Mouse (Mus musculus): ENCODE data around the gene Camsap2.

Gene Camsap2

DNA sequence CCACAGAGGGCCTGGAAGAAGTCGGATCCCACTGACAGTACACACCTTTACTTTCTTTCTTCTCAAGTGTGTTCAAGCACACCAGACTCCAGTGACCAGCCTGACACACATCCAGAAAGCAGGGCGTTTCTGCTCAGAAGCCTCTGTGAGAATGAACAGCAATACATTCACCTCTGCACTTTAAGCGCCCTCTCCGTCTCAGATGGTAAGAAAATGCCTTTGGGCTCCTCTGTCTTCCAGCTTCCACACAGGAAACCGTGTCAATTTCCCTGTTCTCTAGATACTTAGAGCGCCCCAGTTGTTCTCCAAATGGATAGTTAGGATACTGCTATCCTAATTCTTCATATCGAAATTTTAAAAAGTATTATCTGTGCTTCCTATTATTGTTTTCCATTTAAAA is 2.2 kb downstream of the Camsap2 start:
- no peak for DNase-seq

- DNase-seq: no peak
These were observed 5.4 kb downstream of the Camsap2 start for GRCm38 (mm10) chr1:136340541-136340940.

DNA sequence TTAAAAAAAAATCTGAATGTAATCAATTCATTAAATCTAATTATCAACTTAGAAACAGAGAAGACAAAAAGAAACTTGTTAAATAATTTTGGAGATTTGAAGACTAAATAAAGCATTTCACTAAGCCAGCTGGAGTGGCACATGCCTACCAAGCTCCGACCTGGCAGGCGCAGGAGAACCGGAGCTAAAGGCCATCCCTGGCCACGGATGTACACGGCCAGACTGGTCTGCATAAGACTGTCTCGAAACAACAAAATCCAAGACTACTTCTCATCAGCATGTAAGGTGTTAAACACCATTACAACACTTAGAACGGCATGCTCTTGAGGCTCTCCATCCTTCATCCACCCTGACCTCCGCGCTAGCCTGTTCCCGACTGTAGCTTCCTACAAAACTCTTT is 11.2 kb downstream of the Camsap2 start:
- no peak for DNase-seq

DNA sequence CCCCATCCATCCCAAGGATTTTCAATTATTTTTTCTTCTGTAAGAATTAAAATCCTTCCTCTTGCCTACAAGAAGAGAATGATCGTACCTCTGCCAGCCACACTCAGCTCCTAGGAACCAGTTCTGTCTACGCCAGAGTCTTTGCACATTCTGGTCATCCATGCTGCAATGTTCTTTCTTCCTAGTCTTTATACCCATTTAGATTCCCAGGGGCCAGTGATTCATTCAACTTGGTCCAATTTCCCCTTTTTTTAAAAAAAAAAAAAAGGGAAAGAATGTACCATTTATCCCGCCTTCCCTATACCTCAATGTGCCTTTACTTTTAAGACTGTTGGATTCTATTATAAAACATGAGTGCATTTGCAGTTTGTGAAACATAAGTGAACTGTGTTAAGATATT is 12.4 kb downstream of the Camsap2 start:
- no peak for DNase-seq

DNA sequence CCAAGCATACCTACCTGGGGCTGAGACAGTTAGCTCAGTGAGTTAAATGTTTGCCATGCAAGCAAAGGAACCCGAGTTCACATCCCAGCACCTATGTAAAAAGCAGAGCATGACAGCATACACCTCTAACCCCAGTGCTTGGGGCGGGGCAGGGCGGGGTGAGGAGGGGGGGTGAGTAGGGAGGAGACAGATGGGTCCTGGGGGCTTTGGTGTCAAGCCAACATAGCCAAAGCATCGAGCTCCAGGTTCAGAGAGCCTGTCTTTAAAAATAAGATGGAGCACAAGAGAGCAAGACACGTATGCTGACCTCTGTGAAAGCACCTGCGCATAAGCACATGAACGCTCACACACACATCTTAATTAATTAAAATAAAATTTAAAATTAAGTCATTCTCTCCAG is 12.8 kb downstream of the Camsap2 start:
- DNase-seq: no peak

DNA sequence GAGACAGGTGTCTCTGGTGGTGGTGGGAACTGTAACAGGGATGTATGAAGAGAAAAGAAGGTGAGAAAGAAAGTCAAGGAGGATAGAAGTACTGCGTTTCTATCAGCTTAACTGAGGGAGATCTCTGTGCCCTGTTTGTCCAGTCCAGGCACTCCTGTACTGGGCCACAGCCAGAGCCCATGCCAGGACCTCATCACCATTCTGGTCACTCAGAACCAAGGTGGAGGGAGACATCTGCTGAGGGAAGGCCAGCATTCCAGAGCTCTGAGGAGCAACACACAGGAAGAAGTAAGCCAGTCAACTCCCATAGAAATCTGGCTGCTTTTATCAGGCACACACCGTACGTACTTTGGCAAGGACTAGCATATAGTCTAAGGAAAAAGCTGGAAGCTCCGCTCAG is 14.1 kb downstream of the Camsap2 start:
- no peak for DNase-seq

- DNase-seq: no peak
These were observed 16.5 kb downstream of the Camsap2 start for GRCm38 (mm10) chr1:136329426-136329825.

DNA sequence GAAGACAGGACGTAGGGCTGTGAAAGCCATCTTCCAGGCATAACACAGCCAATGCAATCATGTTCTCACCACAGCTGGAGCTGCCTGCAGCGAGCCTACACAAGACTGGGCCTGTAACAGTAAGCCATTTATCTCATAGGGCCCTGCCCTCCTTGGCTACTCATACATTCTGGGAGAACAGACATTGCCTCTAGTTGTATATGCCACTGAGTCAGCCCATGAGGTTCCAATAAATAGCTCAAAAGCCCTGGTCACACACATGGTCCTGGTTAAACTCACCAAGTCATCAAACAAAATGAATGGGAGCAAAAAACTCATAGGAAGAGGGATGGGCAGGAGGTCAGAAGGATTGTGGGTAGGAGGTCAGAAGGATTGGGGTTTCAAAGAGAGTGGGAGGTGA is 17.3 kb downstream of the Camsap2 start:
- DNase-seq: no peak

DNA sequence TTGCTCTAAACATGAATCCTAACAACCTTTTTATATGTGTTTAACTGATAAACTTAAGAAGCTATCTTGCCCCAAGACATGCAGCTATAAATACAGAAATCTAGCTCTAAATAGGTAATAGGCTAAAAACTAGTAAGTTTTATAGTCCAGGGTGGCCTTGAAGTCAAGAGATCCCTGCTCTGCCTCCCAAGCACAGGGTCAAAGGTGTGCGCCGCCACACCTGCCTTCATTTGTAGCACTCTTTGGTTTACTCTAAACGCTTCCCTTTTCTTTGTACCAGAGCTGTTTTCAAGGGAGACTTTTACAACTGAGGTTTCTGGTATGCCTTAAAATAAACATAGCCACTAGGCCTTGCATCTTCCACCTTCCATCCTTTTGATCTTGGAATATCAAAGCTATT is 18.3 kb downstream of the Camsap2 start:
- no peak for DNase-seq

- DNase-seq: no peak
These were observed 20.0 kb downstream of the Camsap2 start for GRCm38 (mm10) chr1:136325933-136326332.

DNA sequence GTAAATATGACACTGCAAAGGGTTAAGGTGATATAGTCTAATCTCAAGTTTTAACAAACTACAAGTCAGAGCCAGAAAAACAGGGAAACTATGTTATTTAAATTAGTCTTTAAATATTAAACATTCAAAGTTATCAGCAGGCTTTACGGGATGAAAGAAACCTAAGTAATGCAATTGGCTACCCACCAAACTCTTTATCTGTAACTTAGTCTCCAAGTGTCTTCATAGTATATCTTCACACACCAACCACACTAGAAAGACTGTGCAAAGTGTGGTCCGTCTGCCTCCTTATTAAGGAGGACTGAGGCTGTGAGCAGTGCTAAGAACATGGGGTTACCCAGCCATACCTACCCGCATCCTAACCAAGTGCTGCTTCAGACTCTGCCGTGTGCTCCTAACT is 23.6 kb downstream of the Camsap2 start:
- no peak for DNase-seq

DNA sequence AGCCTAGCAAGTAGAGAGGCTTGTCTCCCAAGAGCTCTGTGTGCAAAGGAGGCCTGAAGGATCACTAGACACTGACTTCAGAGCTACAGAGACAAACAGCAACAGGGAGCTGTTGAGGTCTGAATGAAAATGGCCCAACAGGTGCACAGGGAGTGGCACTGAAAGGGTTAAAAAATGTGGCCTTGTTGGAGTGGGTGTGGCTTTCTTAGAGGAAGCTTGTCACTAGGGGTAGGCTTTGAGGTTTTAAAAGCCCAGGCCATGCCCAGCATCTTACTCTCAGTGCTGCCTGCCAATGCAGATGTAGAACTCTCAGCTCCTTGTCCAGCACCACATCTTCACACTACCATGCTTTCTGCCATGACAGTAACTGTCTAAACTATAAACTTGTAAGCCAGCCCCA is 29.6 kb downstream of the Camsap2 start:
- DNase-seq: peak in 1 of 2 experiments; percentile 5

GRCm38 (mm10) chr1:136309193-136309592 is 36.7 kb downstream of the Camsap2 start:
- DNase-seq: no peak

DNA sequence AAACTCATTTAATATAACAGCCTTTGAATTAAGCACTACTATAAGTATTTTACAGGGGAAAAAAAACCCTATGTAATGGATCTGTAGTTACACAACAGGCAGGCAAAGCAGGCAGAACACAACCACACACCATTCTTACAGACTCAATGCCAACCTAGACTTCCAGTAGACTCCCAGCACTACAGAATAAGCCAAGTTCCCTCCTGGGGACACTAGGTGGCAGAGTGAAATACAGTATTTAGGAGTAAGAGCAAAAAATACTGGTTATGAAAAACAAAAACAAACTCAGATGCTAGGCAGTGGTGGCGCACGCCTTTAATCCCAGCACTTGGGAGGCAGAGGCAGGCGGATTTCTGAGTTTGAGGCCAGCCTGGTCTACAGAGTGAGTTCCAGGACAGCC is 39.5 kb downstream of the Camsap2 start:
- peak; percentile 43 to 47 for DNase-seq

GRCm38 (mm10) chr1:136293961-136294360 is 51.9 kb downstream of the Camsap2 start:
- DNase-seq: no peak

DNA sequence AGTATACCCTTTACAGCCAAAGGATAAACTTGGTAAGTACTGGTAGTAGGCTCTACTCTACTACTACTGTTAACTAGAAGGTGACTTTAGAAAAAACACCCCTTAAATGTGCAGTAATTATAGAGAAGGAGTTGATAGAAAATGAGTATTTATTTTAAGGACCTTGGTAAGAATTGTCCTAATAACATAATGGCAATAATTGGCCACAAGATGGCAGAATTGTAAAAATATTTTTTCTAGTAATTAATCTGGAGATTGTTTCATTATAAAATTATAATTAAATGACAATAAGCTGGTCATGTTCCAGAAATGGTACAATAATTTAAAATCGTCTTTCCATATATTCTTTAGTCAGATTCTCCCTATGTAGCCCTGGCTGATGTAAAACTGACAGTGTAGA is 56.1 kb downstream of the Camsap2 start:
- DNase-seq: no peak

DNA sequence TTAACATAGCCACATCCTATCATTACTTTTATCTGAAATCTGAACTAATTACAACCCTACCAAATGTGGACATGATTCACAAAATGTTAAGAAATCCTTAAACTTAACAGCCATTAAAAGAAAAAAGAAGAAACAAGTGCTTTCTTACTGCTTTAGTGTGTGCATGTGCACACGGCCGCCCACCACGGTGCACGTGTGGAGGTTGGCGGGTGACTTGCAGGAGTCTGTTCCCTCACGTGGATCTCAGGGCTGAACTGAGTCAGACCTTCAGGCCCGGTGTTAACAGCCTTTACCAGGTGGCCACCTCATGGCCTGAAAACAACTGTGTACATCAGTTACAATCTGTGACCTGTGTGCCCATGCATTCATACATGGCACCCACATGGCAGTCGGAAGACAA is 68.5 kb downstream of the Camsap2 start:
- DNase-seq: no peak

DNA sequence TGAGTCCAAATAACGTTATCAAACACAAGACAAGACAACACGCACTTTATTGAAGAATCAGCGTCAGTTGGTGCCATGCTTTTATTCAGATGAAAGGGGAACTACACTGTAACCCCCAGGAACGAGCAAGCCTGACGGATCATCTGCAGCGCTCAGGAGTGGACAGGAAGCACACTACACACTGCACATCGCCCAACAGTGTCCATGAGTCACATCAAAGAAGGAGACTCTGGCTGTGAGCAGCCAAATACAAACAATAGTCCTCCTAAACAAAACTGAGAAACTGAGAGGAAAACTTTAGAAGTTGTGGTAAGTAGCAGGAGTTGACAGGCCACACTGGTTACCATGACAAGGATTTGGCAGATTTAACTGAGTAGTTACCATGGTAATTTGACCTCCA is 77.7 kb downstream of the Camsap2 start:
- no peak for DNase-seq

DNA sequence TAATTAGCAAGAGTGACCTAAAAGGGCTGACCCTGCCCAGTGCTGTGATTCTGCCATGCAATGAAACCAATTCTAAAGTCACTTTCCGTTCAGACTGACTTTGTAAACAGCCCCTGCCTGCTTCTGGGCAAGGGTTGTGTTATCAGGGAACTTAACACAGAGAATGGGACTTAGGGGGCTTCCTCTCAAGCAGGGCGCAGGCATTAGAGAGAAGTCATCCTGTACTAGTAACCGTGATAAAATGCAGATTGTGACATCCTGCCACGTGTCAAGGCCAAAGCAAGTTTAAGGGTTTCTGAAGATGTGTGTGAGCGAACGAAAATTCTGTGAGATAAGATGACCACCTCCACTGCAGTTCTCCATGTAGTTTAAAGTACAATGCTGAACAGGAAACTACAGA is 79.8 kb downstream of the Camsap2 start:
- DNase-seq: no peak

DNA sequence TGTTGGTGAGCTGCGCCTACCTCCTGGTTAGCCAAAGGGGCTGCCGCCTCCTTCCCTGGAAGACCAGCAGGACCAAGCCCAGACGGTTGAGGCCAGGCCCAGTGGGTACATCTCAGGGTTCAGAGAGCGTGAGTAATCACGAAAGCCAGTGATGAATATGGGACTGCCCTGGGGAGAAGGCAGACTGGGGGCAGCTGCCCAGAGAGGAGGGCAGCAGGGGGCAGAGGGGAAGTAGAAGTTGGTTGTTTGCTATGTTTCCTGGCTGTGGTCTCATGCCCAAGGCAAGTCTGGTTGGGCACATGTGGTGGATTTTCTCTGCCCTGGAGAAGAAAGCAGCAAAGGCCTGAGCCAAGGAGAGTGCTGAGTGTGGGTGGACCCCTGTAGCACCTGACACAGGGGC is 82.5 kb downstream of the Camsap2 start:
- DNase-seq: no peak

- no peak for DNase-seq
These were observed 85.2 kb downstream of the Camsap2 start, which contains the start of gene Gpr25 for GRCm38 (mm10) chr1:136260635-136261238. Gpr25 (minus strand) TSS chr1:136260873.

DNA sequence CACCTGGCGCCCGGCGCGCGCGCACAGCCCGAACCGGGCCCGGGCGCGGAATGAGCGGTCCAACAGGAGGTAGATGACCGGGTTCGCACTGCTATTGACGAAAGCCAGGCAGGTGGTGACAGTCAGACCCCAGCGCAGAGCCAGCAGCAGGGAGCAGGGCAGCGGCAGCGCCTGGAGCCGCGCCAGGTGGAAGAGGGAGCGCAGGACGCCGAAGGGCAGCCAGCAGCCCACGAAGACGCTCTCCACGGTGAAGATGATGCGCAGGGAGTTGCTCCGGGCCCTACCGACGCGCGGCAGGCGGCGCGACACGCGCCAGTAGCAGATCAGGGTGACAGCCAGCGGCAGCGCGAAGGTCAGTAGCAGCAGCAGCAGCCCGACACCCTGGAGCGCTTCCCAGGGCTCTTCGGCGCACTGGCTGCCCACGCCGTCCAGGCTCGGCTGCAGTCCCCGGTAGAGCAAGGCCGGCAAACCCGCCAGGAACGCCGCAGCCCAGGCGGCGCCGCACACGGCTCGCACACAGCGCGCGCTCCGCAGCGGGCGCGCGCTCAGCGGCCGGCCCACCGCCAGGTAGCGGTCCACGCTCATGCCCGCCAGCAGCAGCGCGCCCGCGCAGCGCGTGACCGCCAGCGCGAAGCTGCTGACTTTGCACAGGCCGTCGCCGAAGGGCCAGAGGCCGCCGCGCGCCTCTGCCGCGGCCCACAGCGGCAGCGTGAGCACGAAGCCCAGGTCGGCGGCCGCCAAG is 85.8 kb downstream of the Camsap2 start:
- peak in 1 of 2 experiments; percentile 35 for DNase-seq

DNA sequence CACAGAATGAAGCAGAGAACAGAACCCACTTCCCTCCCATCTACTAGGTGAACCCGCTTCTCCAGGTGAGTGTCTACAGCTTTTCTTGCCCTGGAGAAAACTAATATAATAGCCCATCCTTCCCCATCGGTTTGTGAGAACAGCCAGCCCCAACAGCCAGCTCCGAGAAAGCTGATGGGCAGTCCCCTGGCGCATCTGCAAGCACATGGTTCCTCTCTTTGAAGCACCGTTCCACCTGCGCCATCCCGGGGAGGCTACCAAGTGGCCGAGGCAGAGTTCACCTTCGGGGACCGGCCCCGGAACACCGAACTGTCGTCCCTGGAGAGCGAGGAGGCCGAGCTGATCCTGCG is 86.4 kb downstream of the Camsap2 start:
- DNase-seq: peak in 1 of 2 experiments; percentile 25

- DNase-seq: no peak
These were observed 87.4 kb downstream of the Camsap2 start for GRCm38 (mm10) chr1:136258495-136258894.

- no peak for DNase-seq
These were observed 90.2 kb downstream of the Camsap2 start for GRCm38 (mm10) chr1:136255657-136256056.
